Mouse (Mus musculus): Measurements from ENCODE around the gene Pde4d.

The Pde4d gene

GRCm38 (mm10) chr13:109881161-109881857, 1431.6 kb downstream of the Pde4d start:
- no peak for DNase-seq (ENCODE audit: low read depth, low spot score)

- DNase-seq (ENCODE audit: low read depth, low spot score) = no peak
These were observed 1433.9 kb downstream of the Pde4d start for GRCm38 (mm10) chr13:109883636-109884035.

- no peak for DNase-seq (ENCODE audit: low read depth, low spot score)
These were observed 1435.1 kb downstream of the Pde4d start for GRCm38 (mm10) chr13:109884812-109885211.

GRCm38 (mm10) chr13:109888293-109888692, 1438.5 kb downstream of the Pde4d start:
- DNase-seq (ENCODE audit: low read depth, low spot score) = no peak

GRCm38 (mm10) chr13:109891194-109891909, 1441.6 kb downstream of the Pde4d start:
- no peak for DNase-seq (ENCODE audit: low read depth, low spot score)

GRCm38 (mm10) chr13:109891910-109892265, 1442.1 kb downstream of the Pde4d start:
- DNase-seq (ENCODE audit: low read depth, low spot score) = no peak

- no peak for DNase-seq (ENCODE audit: low read depth, low spot score)
These were observed 1450.0 kb downstream of the Pde4d start for GRCm38 (mm10) chr13:109899442-109900428.

GRCm38 (mm10) chr13:109901811-109902210, 1452.1 kb downstream of the Pde4d start:
- DNase-seq (ENCODE audit: low read depth, low spot score) = no peak

GRCm38 (mm10) chr13:109902460-109902854, 1452.7 kb downstream of the Pde4d start:
- peak; percentile 88 for DNase-seq (ENCODE audit: low read depth, low spot score)

- peak; percentile 89 for DNase-seq (ENCODE audit: low read depth, low spot score)
These were observed 1453.4 kb downstream of the Pde4d start for GRCm38 (mm10) chr13:109902855-109903763.

GRCm38 (mm10) chr13:109903764-109904510, 1454.2 kb downstream of the Pde4d start:
- DNase-seq (ENCODE audit: low read depth, low spot score) = no peak

GRCm38 (mm10) chr13:109906342-109906888, 1456.7 kb downstream of the Pde4d start:
- peak; percentile 22 for DNase-seq (ENCODE audit: low read depth, low spot score)

GRCm38 (mm10) chr13:109907634-109908033, 1457.9 kb downstream of the Pde4d start:
- DNase-seq (ENCODE audit: low read depth, low spot score) = peak; percentile 89

GRCm38 (mm10) chr13:109908386-109908785, 1458.6 kb downstream of the Pde4d start:
- DNase-seq (ENCODE audit: low read depth, low spot score) = no peak

GRCm38 (mm10) chr13:109909111-109909510, 1459.4 kb downstream of the Pde4d start:
- no peak for DNase-seq (ENCODE audit: low read depth, low spot score)

- DNase-seq (ENCODE audit: low read depth, low spot score) = no peak
These were observed 1461.2 kb downstream of the Pde4d start for GRCm38 (mm10) chr13:109910915-109911314.

- DNase-seq (ENCODE audit: low read depth, low spot score) = no peak
These were observed 1462.9 kb downstream of the Pde4d start for GRCm38 (mm10) chr13:109912635-109913034.

GRCm38 (mm10) chr13:109914246-109914645, 1464.5 kb downstream of the Pde4d start:
- DNase-seq (ENCODE audit: low read depth, low spot score) = no peak

GRCm38 (mm10) chr13:109914846-109915245, 1465.1 kb downstream of the Pde4d start:
- DNase-seq (ENCODE audit: low read depth, low spot score) = no peak

- DNase-seq (ENCODE audit: low read depth, low spot score) = no peak
These were observed 1465.8 kb downstream of the Pde4d start for GRCm38 (mm10) chr13:109915501-109915900.

Data from CD4-positive helper T cell, adult 2 months (primary cell).